Mouse (Mus musculus) intestine, postnatal 0 days (tissue): ENCODE results near the gene Pim3. TPM values are rescaled to one million over a fixed set of nuclear protein-coding genes. Genes with fewer than 3 reads are reported as not detected.

Experiments used
- ATAC-seq: fragments of 200-750 bp; cut with Nextera tagmentation; 2 replicates; pipeline ENCODE4 v1.8.0; 2017; ENCODE audit warnings: mild to moderate bottlenecking, moderate TSS enrichment, moderate library complexity
- H3K27ac ChIP-seq: fragments of 300-500 bp; sonication (generic); 2 replicates; pipeline ENCODE4 v1.5.1; 2014; ENCODE audit warnings: mild to moderate bottlenecking, low read depth, low read length, moderate library complexity
- H3K27me3 ChIP-seq: fragments of 300-500 bp; sonication (generic); replicated peaks from 2 replicates; pipeline ENCODE4 v1.6.1; 2014; ENCODE audit warnings: low read length, mixed read lengths; ENCODE audit not compliant: control insufficient read depth, insufficient read depth
- H3K36me3 ChIP-seq: fragments of 300-500 bp; sonication (generic); 2 replicates; pipeline ENCODE4 v1.6.1; 2014; ENCODE audit warnings: mild to moderate bottlenecking, moderate library complexity; ENCODE audit not compliant: control insufficient read depth, insufficient read depth
- H3K4me1 ChIP-seq: fragments of 300-500 bp; sonication (generic); replicated peaks from 2 replicates; pipeline ENCODE4 v1.6.1; 2014; ENCODE audit warnings: antibody characterized with exemption, low read length, mixed read lengths; ENCODE audit not compliant: control insufficient read depth, insufficient read depth
- H3K4me2 ChIP-seq: fragments of 300-500 bp; sonication (generic); replicated peaks from 2 replicates; pipeline ENCODE4 v1.6.1; 2014; ENCODE audit warnings: low read depth, mild to moderate bottlenecking, moderate library complexity
- H3K4me3 ChIP-seq: fragments of 300-500 bp; sonication (generic); 2 replicates; pipeline ENCODE4 v1.5.1; 2014; ENCODE audit warnings: low read depth, low read length
- H3K9ac ChIP-seq: fragments of 300-500 bp; sonication (generic); 2 replicates; pipeline ENCODE4 v1.6.1; 2014; ENCODE audit warnings: mild to moderate bottlenecking, low read depth, low read length
- H3K9me3 ChIP-seq: fragments of 300-500 bp; sonication (generic); 2 replicates; pipeline ENCODE4 v1.6.1; 2016; ENCODE audit warnings: mixed run types; ENCODE audit not compliant: control insufficient read depth
- CTCF ChIP-seq: sonication (generic); IDR thresholded peaks from 2 replicates; pipeline ENCODE4 v1.5.1; 2016; ENCODE audit warnings: low read depth, mild to moderate bottlenecking, control low read depth, antibody characterized with exemption, moderate library complexity
- WGBS: fragments of 180-500 bp; shearing (Covaris S2); extraction: QIAGEN DNeasy Blood & Tissue Kit; methylation state at CpG from one replicate; pipeline ENCODE4 v1.1.7; 2014; 5-methylcytosine and 5-hydroxymethylcytosine counted together
- polyA plus RNA-seq: library from polyadenylated mRNA; unstranded; fragments of >200 nt; fragmentation: Nextera tagmentation; extraction: Ambion mirVana; gene quantifications from 2 replicates; pipeline ENCODE4 v1.2.1, GENCODE M21; 2015

Pim3 gene
- polyA plus RNA-seq, 1 experiment from 2014 or later, result 36.8 TPM

DNA sequence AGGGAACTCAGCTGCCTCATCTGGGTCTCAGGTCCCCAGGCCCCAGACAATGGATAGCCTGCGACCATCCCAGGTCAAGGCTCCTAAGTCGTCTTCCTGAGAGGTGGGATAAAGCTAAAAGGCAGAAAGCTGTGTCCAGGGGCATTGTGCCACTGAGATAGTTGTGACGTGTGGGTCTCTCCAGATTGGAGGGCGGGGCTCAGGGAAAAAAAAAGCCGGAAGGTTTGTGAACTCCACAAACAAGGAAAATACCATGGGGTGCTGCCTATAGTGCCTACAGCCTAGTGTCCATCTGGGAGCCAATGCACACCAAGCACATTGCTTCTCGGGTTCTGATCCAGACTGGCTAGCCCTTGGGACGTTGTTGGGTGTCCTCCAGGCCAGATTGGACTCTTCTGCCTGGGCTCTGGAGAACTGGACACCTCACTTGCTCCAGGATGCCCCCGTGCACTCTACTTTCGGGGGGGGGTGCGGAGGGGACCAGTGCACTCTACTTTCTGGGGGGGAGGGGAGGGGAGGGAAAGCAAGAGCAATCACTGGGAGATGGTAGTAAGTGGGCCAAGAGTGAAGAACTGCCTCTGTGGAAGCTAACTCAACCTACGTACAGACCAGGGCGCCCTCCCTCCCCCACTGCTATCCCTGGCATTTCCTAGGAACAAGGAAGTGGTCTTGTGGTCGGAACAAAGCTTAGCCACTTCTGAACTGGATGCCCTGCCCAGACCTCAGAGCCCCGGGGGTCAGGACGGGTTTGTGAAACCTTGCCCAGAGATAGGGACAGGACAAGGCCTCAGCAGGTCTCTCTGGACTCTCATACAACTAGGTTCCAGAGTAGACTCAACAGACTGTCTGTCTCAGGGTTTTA is 6.8 kb upstream of the Pim3 start:
- WGBS, result 66% methylated on average over 14 of the region's 15 CpGs
- Histone ChIP-seq H3K4me2 (0 out of 2 replicates have a peak overlapping the region, but pooled peaks have one; percentile 6), H3K36me3 (no peaks in the 10 kb centered on the region), H3K27ac (no peak overlapping the region), H3K9me3 (no peaks in the 10 kb centered on the region), H3K27me3 (no peaks in the 10 kb centered on the region), H3K4me1 (peaks cover 15% of the 10 kb centered on the region), H3K9ac (no peak overlapping the region), H3K4me3 (no peak overlapping the region)
- ATAC-seq, result no peak
- no peak for TF ChIP-seq CTCF

DNA sequence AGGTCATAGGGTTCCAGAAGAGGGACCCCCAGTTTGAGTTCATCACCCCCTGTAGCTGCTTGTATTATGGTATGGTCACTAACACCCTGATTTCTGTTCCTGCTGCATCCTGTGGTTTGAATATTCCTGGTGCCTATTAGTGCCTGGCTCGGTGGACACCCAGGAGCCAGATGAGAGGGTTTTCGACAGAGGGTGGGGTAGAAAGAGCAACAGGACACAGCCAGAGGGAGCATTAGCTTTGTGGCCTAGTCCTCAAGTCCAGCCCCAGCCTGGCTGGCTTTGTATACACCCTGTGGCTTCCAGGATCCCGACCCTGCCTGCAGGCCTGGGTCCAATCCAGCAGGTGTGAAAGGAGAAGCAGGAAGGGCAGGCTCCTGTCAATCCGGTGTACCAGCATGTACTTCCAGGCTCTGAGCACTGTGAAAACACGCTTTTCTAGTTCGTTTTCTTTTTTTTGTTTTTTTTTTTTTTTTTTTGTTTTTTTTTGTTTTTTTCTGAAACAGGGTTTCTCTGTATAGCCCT is 6.0 kb upstream of the Pim3 start:
- Histone ChIP-seq H3K9me3 (no peaks in the 10 kb centered on the region), H3K4me3 (no peak overlapping the region), H3K4me2 (no peak overlapping the region), H3K4me1 (peaks cover 10% of the 10 kb centered on the region), H3K9ac (no peak overlapping the region), H3K27me3 (no peaks in the 10 kb centered on the region), H3K27ac (no peak overlapping the region), H3K36me3 (no peaks in the 10 kb centered on the region)
- TF ChIP-seq CTCF, result no peak
- WGBS, result 70% methylated on average over 6 of the region's 6 CpGs
- ATAC-seq, result no peak

DNA sequence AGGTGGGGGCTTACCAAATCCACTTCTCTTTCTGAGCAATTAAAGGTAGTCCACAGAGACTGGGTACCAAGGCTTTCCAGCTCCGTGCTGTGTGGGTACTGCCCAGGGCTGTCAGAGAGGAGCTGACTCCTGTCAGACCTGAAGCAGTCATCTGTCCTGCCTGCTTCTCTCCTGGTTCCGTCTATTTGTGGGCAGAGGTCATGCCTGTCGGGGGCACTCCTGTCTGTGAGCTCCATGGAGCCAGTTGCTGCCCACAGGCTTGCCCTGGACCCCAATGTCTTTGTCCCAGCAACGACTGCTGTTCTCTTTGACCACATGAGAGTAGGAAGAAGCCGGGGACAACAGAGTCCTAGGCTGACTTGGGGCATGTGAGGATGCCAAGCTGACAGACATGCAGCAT is 5.4 kb upstream of the Pim3 start:
- Histone ChIP-seq H3K27ac (no peak overlapping the region), H3K4me3 (no peak overlapping the region), H3K4me2 (no peak overlapping the region), H3K36me3 (no peaks in the 10 kb centered on the region), H3K4me1 (peaks cover 5% of the 10 kb centered on the region; the same call in 1 of the 2 replicates), H3K27me3 (no peaks in the 10 kb centered on the region), H3K9ac (no peak overlapping the region), H3K9me3 (no peaks in the 10 kb centered on the region)
- ATAC-seq, result no peak
- 84% methylated on average over 5 of the region's 5 CpGs for WGBS
- no peak for TF ChIP-seq CTCF

DNA sequence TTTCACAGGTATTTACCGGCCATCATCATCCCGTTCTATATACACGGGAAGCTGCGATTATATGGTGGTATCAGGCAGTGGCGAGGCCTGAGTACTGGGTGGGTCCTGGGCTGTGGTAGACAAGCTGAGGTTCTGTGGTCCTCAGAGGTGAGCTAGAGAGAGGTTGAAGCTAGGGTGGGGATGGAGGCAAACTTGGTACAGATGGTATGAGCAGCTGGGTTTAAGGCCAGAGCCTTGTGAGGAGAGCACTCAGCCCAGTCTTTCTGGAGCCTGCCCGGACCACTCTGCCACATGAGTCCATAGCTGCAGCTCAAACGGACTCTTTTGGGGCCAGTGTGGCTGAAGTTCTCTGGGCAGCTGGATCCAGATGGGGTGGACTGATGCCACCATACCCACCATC is 4.6 kb upstream of the Pim3 start:
- no peak for ATAC-seq
- TF ChIP-seq CTCF, result no peak
- WGBS, result 95% methylated on average over 7 of the region's 7 CpGs

DNA sequence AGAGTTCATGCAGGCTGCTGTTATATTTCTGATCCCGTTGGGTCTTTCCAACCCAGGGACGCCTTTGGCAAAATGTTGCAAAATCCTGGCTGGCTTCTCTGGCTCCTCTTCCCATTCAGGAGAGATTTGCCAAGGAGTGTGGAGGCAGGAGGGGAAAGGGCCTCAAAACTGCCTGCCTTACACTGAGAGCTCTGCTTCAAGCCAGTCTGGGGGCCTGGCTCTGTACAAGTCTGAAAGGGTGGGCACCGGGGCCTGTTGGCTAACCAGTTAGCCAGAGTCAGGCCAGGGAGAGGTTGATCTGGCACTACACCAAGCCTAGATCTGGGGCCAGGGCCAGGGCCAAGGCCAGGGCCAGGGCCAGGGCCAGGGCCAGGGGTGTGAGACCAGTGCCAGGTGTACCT is 3.8 kb upstream of the Pim3 start:
- peaks cover 5% of the 10 kb centered on the region; the same call in 1 of the 2 replicates for H3K4me1 ChIP-seq
- no peak overlapping the region for H3K27ac ChIP-seq
- no peaks in the 10 kb centered on the region for H3K36me3 ChIP-seq
- H3K27me3 ChIP-seq, result no peaks in the 10 kb centered on the region
- WGBS, result 83% methylated on average over 3 of the region's 3 CpGs
- H3K4me2 ChIP-seq, result no peak overlapping the region
- TF ChIP-seq CTCF, result no peak
- no peak overlapping the region for H3K4me3 ChIP-seq
- H3K9ac ChIP-seq, result no peak overlapping the region
- no peaks in the 10 kb centered on the region for H3K9me3 ChIP-seq
- no peak for ATAC-seq

More for the DNA sequence above, 4.6 kb upstream of the Pim3 start:
- H3K4me3 ChIP-seq, result no peak overlapping the region
- no peaks in the 10 kb centered on the region for H3K36me3 ChIP-seq
- H3K9ac ChIP-seq, result no peak overlapping the region
- H3K27ac ChIP-seq, result no peak overlapping the region
- H3K4me1 ChIP-seq, result peaks cover 5% of the 10 kb centered on the region; the same call in 1 of the 2 replicates
- no peaks in the 10 kb centered on the region for H3K27me3 ChIP-seq
- no peak overlapping the region for H3K4me2 ChIP-seq
- H3K9me3 ChIP-seq, result no peaks in the 10 kb centered on the region

DNA sequence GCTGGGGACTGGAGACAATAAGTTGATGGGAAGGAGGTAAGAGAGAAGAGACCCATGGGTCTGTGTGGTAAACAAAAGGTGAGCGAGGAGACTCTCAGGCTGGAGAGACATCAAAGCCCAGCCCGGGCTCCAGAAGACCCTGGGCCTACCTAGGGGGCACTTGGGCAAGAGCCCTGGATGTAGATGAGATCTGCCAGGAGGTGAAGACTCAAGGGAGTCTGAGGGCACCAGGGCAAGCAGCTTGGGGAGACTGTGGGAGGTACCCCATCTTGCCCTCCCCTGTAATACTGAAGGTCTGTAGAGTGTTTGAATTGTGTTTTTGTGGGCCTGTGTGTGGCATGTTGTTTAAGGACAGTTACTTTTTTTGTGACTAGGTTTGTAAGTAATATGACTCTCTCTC is 3.3 kb upstream of the Pim3 start:
- Histone ChIP-seq H3K9me3 (no peaks in the 10 kb centered on the region), H3K4me3 (no peak overlapping the region), H3K36me3 (no peaks in the 10 kb centered on the region), H3K4me1 (peaks cover 5% of the 10 kb centered on the region; the same call in 1 of the 2 replicates), H3K9ac (no peak overlapping the region), H3K27me3 (no peaks in the 10 kb centered on the region), H3K27ac (no peak overlapping the region), H3K4me2 (no peak overlapping the region)
- 68% methylated on average over 2 of the region's 2 CpGs for WGBS
- TF ChIP-seq CTCF, result no peak
- no peak for ATAC-seq
